Mouse (Mus musculus): ENCODE results near the gene Dnajc25. TPM values are rescaled to one million over a fixed set of nuclear protein-coding genes. Genes with fewer than 3 reads are reported as not detected.

Gene Dnajc25
- total RNA-seq, 4 experiments from 2014 or later: 10.1 to 13.0 (median 11.5) TPM

DNA sequence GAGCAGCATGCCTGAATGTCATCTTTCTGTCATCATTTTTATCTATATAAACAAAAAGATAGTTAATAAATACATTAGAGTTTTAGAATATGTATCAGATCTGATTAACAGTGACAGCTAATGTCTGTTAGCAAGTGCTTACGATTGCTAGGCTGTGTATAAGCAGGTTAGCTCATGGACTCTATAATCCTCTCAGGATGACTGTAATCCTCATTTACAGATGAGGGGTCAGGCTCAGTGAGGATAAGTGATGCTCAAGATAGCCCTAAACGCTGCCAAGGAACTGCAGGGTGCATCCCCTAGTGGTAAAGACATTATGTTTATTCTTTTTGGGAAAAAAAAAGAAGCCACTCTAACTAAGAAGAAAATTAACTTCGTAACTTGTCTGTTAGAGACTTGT lies 74.4 kb downstream of the Dnajc25 start:
- DNase-seq (ENCODE audit: low spot score in 2 of 2): no peak

Other genes with a start within 250 kb of the Dnajc25 start
- not detected for gene Olfr267, start 207.3 kb upstream of the Dnajc25 start, total RNA-seq (2022)
- 100 to 1,000 TPM; 255 to 341 (median 297) TPM for gene Ecpas, start 82.3 kb upstream of the Dnajc25 start, total RNA-seq (2022)
- under 1 TPM in 3 of 4 experiments, not detected in 1; 0.10 to 0.24 (median 0.16) TPM for gene Zkscan16, start 51.4 kb upstream of the Dnajc25 start, total RNA-seq (2022)
- under 1 TPM; 0.58 to 0.80 (median 0.73) TPM for gene Ptgr1, start 7.9 kb upstream of the Dnajc25 start, total RNA-seq (2022)
- gene Gm20503, start 8.1 kb downstream of the Dnajc25 start, total RNA-seq (2022): 1 to 10 TPM in 1 of 4 experiments, not detected in 3; 1.4 TPM
- 1 to 10 TPM; 4.6 to 5.6 (median 4.7) TPM for gene Gng10, start 40.0 kb downstream of the Dnajc25 start, total RNA-seq (2022)
- gene AI481877, start 143.9 kb downstream of the Dnajc25 start, total RNA-seq (2022): not detected
- 1 to 10 TPM; 4.6 to 5.9 (median 5.4) TPM for gene Ugcg, start 194.2 kb downstream of the Dnajc25 start, total RNA-seq (2022)